Mouse (Mus musculus): ENCODE results near the gene Olfr430. TPM values are rescaled to one million over a fixed set of nuclear protein-coding genes. Genes with fewer than 3 reads are reported as not detected.

The Olfr430 gene
- total RNA-seq (2015) (not detected in 2 replicates), total RNA-seq (2017) (not detected in 2 replicates)

DNA sequence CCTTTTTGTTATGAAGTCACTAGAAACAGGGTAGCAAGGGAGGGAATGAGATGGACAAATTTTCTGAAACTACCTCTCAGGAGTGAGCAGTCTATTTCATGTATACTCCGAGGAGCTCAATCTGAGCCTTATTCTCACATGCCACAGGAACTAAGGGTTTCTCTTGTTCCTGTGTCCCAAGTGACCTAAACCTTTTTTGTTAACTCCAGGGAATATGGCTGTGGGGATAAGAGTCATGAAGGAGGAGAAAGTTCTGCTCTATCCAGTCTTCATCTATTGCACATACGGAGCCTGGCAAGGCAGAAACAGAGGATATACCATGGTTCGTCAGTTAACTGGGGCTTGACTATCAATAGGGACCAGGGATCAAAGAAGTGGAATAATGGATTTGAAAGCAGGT, at the start of gene Olfr430:
Olfr430 (plus strand) TSS at position 301 of the 400 bp plus-strand sequence.
- ATAC-seq (ENCODE audit: poor library complexity, severe bottlenecking) = peak; percentile 35; the same call in 1 of the 2 replicates

- ATAC-seq (ENCODE audit: poor library complexity, severe bottlenecking) = peak; percentile 73
Observed at GRCm38 (mm10) chr1:174031698-174032097, 34.7 kb upstream of the Olfr430 start, which contains the start of gene Ifi205. TSS of gene Ifi205 (minus strand) at chr1:174031810.

DNA sequence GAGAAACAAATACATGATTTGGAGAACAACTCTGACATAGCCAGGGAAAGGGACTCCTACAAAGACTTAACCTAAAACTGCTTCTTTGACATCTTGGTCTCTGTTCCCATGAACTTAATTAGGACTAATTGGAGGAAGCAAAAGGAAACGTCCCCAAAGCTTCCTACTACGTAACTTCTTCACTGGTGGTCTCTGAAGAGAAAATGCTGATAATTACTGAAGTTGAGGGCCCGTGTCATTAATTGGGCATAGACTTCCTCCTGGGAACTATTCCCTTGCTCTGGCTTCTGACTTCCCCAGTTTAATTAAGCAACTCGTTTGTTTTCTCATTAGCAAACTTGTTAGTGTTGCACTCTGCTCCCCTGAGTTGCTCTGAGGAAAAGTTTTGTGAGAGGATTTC, 30.6 kb upstream of the Olfr430 start:
- ATAC-seq (ENCODE audit: poor library complexity, severe bottlenecking) = no peak

DNA sequence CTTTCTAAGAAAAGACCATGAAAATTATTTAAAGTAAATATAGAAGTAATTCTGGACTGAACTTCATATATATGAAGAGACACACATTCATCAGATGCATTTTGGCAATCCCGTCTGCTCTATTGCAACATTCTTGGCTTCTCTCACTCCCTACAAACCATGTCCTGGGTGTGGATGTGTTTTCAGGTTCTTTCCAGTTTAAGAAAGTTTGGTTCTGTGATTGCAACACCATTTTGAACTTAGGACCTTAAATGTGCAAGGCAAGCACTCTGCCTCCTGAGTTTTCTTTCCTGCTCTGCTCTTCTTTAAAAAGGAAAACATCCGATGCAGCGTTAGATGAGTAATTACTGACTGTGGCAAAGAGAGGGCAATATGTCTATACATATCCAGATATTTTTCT, 27.9 kb upstream of the Olfr430 start:
- ATAC-seq (ENCODE audit: poor library complexity, severe bottlenecking) = peak; percentile 17; the same call in 1 of the 2 replicates

DNA sequence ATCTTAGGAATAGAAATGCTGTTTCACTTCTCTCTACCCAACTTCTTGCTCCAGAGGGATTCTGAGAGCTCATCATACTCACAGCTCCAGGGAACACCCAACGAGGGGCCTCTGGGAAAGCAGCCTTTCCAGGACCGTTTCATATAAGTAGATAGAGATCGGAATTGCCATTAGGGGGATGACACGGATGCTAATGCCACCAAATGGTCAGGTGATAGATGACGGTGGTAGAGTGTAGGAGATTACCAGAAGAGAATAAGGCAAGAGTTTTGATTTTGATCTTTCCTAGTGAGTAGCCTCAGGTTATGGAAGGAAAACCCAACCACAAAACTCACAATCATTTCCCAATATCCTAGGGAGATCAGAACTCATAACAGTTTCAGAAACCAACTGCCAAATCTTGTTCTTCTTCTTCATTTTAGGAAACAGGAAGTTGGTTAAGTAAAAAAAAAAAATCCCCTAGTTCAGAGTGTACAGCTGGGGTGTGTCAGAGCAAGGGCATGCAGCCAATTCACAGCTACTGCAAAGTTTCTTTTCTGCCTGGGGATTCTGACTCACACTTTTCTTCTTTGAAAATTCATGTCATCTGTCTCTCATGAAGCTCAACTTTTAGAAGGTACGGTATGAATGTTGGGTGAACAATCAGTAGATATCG, 25.8 kb upstream of the Olfr430 start, which contains the start of gene Olfr433:
Olfr433 (plus strand) TSS at position 183 of the 655 bp plus-strand sequence.
- peak; percentile 70 for ATAC-seq (ENCODE audit: poor library complexity, severe bottlenecking)

DNA sequence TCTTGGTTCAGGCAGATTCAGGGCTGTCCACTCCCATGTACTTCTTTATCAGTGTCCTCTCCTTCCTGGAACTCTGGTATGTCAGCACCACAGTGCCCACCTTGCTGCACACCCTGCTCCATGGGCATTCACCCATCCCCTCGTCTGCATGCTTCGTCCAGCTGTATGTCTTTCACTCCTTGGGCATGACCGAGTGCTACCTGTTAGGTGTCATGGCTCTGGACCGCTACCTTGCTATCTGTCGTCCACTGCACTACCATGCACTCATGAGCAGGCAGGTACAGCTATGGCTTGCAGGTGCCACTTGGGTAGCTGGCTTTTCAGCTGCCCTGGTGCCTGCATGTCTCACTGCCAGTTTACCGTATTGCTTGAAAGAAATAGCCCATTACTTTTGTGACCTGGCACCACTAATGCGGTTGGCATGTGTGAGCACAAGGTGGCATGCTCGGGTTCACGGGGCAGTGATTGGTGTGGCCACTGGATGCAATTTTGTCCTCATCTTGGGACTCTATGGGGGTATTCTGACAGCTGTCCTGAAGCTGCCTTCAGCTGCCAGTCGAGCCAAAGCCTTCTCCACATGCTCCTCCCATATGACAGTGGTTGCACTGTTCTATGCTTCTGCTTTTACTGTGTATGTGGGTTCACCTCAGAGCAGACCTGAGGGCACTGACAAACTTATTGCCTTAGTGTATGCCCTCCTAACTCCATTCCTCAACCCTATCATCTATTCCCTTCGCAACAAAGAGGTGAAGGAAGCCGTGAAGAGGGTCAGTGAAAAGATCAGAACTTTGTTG, 24.1 kb upstream of the Olfr430 start:
- ATAC-seq (ENCODE audit: poor library complexity, severe bottlenecking) = peak; percentile 64

- ATAC-seq (ENCODE audit: poor library complexity, severe bottlenecking) = no peak
Observed at GRCm38 (mm10) chr1:174044431-174044830, 22.0 kb upstream of the Olfr430 start.

- peak; percentile 75 for ATAC-seq (ENCODE audit: poor library complexity, severe bottlenecking)
Observed at GRCm38 (mm10) chr1:174048227-174048626, 18.2 kb upstream of the Olfr430 start.

DNA sequence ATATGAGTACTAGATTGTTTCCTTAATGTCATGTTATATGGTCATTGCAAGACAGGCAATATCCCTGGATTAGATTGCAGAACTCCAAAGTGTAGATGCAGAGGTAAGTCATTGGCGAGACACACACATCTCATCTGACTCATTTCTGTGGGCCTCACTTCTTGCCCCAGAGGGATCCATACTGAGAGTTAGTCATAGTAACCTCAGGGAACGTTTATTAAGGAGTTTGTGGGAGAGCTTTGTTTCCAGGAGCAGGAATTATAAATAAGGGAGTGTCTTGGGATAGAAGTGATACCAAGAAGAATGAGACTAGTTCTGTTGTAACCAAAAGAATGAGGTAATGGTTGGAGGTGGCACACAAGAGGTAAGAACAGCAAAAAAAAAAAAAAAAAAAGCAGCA, 17.5 kb upstream of the Olfr430 start, which contains the start of gene Olfr432:
Olfr432 (plus strand) TSS at position 313 of the 400 bp plus-strand sequence.
- no peak for ATAC-seq (ENCODE audit: poor library complexity, severe bottlenecking)

DNA sequence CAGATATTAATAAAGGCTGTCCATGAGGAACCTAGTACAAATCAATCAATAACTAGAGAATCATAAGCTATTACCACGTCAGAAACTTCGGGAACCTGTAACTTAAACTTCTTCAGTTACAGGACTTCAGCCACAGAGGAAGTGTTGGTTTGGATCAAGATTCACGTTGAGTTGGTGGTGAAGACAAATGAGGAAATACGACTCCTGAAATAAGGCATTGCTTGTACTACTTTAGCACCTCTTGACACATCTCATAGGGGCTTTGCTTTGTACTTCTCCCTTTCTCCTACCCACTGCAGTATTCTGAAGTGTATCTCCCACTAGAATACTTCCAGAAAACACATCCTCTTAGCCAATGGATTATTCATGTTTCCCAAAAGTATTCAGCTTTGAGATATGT, 17.0 kb upstream of the Olfr430 start:
- peak; percentile 74 for ATAC-seq (ENCODE audit: poor library complexity, severe bottlenecking)

DNA sequence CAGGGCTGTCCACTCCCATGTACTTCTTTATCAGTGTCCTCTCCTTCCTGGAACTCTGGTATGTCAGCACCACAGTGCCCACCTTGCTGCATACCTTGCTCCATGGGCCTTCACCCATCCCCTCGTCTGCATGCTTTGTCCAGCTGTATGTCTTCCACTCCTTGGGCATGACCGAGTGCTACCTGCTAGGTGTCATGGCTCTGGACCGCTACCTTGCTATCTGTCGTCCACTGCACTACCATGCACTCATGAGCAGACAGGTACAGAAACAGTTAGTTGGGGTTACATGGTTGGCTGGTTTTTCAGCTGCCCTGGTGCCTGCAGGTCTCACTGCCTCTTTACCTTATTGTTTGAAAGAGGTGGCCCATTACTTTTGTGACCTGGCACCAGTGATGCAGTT, 15.9 kb upstream of the Olfr430 start:
- ATAC-seq (ENCODE audit: poor library complexity, severe bottlenecking) = no peak

GRCm38 (mm10) chr1:174051515-174051914, 14.9 kb upstream of the Olfr430 start:
- no peak for ATAC-seq (ENCODE audit: poor library complexity, severe bottlenecking)

DNA sequence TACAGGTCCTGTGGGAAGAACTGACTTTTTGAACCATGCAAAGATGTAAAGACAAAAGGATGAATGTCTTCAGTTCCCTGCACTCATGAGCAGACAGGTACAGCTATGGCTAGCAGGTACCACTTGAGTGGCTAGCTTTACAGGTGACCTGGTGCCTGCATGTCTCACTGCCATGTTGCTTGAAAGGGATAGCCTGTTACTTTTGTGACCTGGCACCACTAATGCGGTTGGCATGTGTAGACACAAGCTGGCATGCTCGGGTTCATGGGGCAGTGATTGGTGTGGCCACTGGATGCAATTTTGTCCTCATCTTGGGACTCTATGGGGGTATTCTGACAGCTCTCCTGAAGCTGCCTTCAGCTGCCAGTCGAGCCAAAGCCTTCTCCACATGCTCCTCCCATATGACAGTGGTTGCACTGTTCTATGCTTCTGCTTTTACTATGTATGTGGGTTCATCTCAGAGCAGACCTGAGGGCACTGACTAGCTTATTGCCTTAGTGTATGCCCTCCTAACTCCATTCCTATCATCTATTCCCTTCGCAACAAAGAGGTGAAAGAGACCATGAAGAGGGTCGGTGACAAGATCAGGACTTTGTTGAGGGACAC, 14.4 kb upstream of the Olfr430 start:
- ATAC-seq (ENCODE audit: poor library complexity, severe bottlenecking) = peak; percentile 54

DNA sequence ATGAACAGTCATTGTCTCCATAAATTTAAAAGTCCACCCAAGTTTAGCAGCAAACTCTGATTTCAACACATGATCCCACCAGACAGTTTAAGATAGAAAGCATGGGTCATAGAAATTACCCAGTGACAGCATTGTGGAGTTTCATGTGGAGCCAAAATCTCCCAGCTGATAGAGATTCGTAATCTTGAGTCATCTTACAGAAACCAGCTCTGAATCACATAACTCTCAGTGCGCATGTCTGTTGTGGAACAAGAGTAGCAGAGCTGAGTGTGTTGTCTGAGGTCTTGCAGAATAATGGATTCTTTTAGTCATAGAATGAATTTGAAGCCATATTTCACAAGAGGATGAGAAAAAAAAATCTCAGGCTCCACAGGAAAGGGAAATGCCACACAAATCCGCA, 13.4 kb upstream of the Olfr430 start:
- peak; percentile 10 for ATAC-seq (ENCODE audit: poor library complexity, severe bottlenecking)

GRCm38 (mm10) chr1:174055248-174055647, 11.2 kb upstream of the Olfr430 start:
- ATAC-seq (ENCODE audit: poor library complexity, severe bottlenecking) = peak; percentile 60

DNA sequence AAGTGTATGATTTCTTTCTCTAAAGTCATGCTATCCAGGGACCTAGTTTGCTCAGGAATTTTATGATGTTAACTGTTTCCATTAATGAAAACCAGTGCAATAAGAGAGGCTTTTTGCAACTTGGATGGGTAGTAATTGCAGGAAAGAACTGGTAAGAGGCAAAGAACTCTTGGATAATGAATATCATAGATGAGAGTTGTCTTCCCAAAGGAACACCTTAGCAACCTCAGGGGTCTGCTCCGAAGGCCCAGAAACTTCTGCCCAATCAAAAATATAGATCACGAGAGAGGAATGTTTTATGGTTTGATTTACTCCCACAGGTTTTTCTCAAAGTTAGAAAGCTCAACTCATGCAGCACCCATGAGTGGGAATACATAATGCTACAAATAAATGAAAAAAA, 17.6 kb downstream of the Olfr430 start, which contains the start of gene Olfr429:
Olfr429 (plus strand) TSS at position 301 of the 400 bp plus-strand sequence.
- ATAC-seq (ENCODE audit: poor library complexity, severe bottlenecking) = no peak

DNA sequence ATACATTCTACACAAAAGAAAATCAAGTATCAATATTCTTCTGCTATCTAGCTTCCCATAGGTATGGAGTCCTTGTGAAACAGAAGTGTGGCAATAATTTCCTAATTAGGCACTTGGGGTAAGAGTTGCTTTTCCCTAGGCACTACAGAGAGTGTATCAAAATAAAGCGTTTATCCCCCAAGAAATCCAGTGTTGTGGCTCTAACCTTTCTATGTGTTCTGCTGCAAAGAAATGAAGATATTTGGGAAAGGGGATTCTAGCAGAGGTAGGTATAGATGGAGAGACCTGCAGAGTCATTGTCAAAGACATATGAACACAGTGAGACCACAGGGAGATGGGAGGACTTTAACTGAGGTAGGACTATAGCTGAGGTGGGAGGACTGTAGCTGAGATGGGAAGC, 30.2 kb downstream of the Olfr430 start, which contains the start of gene Olfr427:
Olfr427 (plus strand) TSS at position 301 of the 400 bp plus-strand sequence.
- no peak for ATAC-seq (ENCODE audit: poor library complexity, severe bottlenecking)

DNA sequence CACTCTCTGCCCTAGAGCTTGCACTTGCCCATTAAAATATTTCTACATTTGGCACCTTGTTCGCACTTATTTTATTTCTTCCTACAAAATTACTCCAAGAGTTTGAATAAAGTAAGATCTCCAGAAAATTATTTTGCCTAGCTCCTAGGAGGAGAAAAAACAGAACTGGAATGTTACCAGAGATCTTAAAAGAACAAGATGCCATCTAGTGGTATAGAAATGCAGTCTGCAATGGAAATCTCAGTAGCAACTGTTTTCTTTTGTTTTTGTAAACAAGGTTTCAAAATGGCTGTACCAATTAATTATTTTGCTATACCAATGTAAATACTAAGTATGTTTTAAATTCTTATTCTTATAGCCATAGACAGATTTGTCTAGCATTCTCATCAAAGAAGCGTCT, 37.3 kb downstream of the Olfr430 start:
- peak; percentile 53 for ATAC-seq (ENCODE audit: poor library complexity, severe bottlenecking)

DNA sequence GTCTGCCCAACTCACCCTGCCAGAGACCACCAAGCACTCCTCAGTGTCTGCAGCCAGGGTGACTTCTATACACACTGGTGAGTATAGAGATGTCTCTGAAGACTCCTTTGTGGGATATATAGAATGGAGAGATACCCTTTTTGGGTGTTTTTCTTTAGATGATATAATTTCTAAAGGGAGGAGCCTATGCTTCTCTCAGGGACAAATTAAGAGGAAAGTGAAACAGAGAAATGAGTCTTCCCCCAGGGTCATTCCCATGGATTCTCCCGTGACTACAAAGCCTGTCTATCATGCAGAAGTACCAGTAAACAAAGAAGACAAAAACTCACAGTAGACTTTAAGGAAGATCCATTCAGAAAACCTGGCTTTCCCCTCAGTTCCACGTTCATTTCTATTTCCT, 54.7 kb downstream of the Olfr430 start, which contains the start of gene Olfr231:
Olfr231 (minus strand) TSS at position 101 of the 400 bp plus-strand sequence.
- no peak for ATAC-seq (ENCODE audit: poor library complexity, severe bottlenecking)

Measured in megakaryocyte, adult 5-6 weeks (primary cell).